Mouse (Mus musculus): ENCODE data around the gene 1110017D15Rik. TPM values are rescaled to one million over a fixed set of nuclear protein-coding genes. Genes with fewer than 3 reads are reported as not detected.
A peak's percentile ranks its signal among the peaks of the same experiment; 100 is the strongest.

The 1110017D15Rik gene
- polyA plus RNA-seq, 2 experiments, result not detected

- H3K27ac ChIP-seq, result no peak overlapping the region
- ATAC-seq (ENCODE audit: insufficient read depth) (no peak), DNase-seq (ENCODE audit: low read depth in 3 of 3, low spot score in 3 of 3) (no peak)
- TF ChIP-seq EP300 (IDR thresholded peaks at IDR 0.05; ENCODE audit: low read depth), result no peak
- no peak for TF ChIP-seq CTCF (IDR thresholded peaks at IDR 0.05; ENCODE audit: low read depth)
- H3K27me3 ChIP-seq (ENCODE audit: control insufficient read depth, insufficient read depth, low read length), result peaks cover 64% of the 10 kb centered on the region
- no peak overlapping the region for H3K4me3 ChIP-seq (ENCODE audit: insufficient read depth in 1 of 2, low read depth in 2 of 2, low read length in 2 of 2)
- no peaks in the 10 kb centered on the region for H3K9me3 ChIP-seq (ENCODE audit: control insufficient read depth, low read length)
- peaks cover 0 to 15% of the 10 kb centered on the region in 2 experiments; a peak in 2 of 4 replicates for H3K4me1 ChIP-seq (replicated peaks; ENCODE audit: control insufficient read depth in 2 of 2, insufficient read depth in 2 of 2, low read length in 1 of 2)
- H3K4me2 ChIP-seq (ENCODE audit: low read depth), result no peak overlapping the region
- H3K9ac ChIP-seq (replicated peaks), result no peak overlapping the region
- H3K36me3 ChIP-seq (replicated peaks; ENCODE audit: control insufficient read depth, insufficient read depth, low read depth), result no peaks in the 10 kb centered on the region
- 5% methylated on average over 43 of the region's 43 CpGs for WGBS (ENCODE audit: insufficient replicate concordance)
These were observed 18.2 kb downstream of the 1110017D15Rik start for GRCm38 (mm10) chr4:41498921-41499391.

GRCm38 (mm10) chr4:41497995-41498845 lies 18.9 kb downstream of the 1110017D15Rik start:
- H3K9ac ChIP-seq (replicated peaks), result no peak overlapping the region
- H3K4me3 ChIP-seq (ENCODE audit: insufficient read depth in 1 of 2, low read depth in 2 of 2, low read length in 2 of 2), result no peak overlapping the region
- no peak for DNase-seq (ENCODE audit: low read depth in 3 of 3, low spot score in 3 of 3)
- peaks cover 64% of the 10 kb centered on the region for H3K27me3 ChIP-seq (ENCODE audit: control insufficient read depth, insufficient read depth, low read length)
- no peaks in the 10 kb centered on the region for H3K36me3 ChIP-seq (replicated peaks; ENCODE audit: control insufficient read depth, insufficient read depth, low read depth)
- H3K4me2 ChIP-seq (ENCODE audit: low read depth), result peak overlapping the region; percentile 23
- H3K4me1 ChIP-seq (replicated peaks; ENCODE audit: control insufficient read depth in 2 of 2, insufficient read depth in 2 of 2, low read length in 1 of 2), result peaks cover 0 to 13% of the 10 kb centered on the region in 2 experiments; a peak in 3 of 4 replicates
- ATAC-seq (ENCODE audit: insufficient read depth), result no peak
- no peak overlapping the region for H3K27ac ChIP-seq
- 7% methylated on average over 72 of the region's 72 CpGs for WGBS (ENCODE audit: insufficient replicate concordance)
- H3K9me3 ChIP-seq (ENCODE audit: control insufficient read depth, low read length), result no peaks in the 10 kb centered on the region
- TF ChIP-seq CTCF (IDR thresholded peaks at IDR 0.05; ENCODE audit: low read depth), result no peak
- no peak for TF ChIP-seq EP300 (IDR thresholded peaks at IDR 0.05; ENCODE audit: low read depth)

- Histone ChIP-seq H3K36me3 (replicated peaks; ENCODE audit: control insufficient read depth, insufficient read depth, low read depth) (no peaks in the 10 kb centered on the region), H3K4me3 (ENCODE audit: insufficient read depth in 1 of 2, low read depth in 2 of 2, low read length in 2 of 2) (no peak overlapping the region), H3K4me2 (ENCODE audit: low read depth) (peak overlapping the region; percentile 23), H3K9me3 (ENCODE audit: control insufficient read depth, low read length) (no peaks in the 10 kb centered on the region), H3K4me1 (replicated peaks; ENCODE audit: control insufficient read depth in 2 of 2, insufficient read depth in 2 of 2, low read length in 1 of 2) (peaks cover 0 to 16% of the 10 kb centered on the region in 2 experiments; a peak in 3 of 4 replicates), H3K27ac (no peak overlapping the region), H3K9ac (replicated peaks) (no peak overlapping the region), H3K27me3 (ENCODE audit: control insufficient read depth, insufficient read depth, low read length) (peaks cover 64% of the 10 kb centered on the region)
- WGBS (ENCODE audit: insufficient replicate concordance), result 2% methylated on average over 34 of the region's 34 CpGs
- DNase-seq (ENCODE audit: low read depth in 3 of 3, low spot score in 3 of 3) (no peak), ATAC-seq (ENCODE audit: insufficient read depth) (no peak)
- TF ChIP-seq EP300 (IDR thresholded peaks at IDR 0.05; ENCODE audit: low read depth) (no peak), CTCF (IDR thresholded peaks at IDR 0.05; ENCODE audit: low read depth) (peak; percentile 53)
These were observed 19.6 kb downstream of the 1110017D15Rik start for GRCm38 (mm10) chr4:41497579-41497978.

GRCm38 (mm10) chr4:41497046-41497445 lies 20.1 kb downstream of the 1110017D15Rik start:
- Histone ChIP-seq H3K9ac (replicated peaks) (no peak overlapping the region), H3K27me3 (ENCODE audit: control insufficient read depth, insufficient read depth, low read length) (peaks cover 60% of the 10 kb centered on the region), H3K4me3 (ENCODE audit: insufficient read depth in 1 of 2, low read depth in 2 of 2, low read length in 2 of 2) (no peak overlapping the region), H3K4me1 (replicated peaks; ENCODE audit: control insufficient read depth in 2 of 2, insufficient read depth in 2 of 2, low read length in 1 of 2) (peaks cover 0 to 12% of the 10 kb centered on the region in 2 experiments; a peak in 2 of 4 replicates), H3K9me3 (ENCODE audit: control insufficient read depth, low read length) (no peaks in the 10 kb centered on the region), H3K36me3 (replicated peaks; ENCODE audit: control insufficient read depth, insufficient read depth, low read depth) (no peaks in the 10 kb centered on the region), H3K4me2 (ENCODE audit: low read depth) (no peak overlapping the region), H3K27ac (no peak overlapping the region)
- WGBS (ENCODE audit: insufficient replicate concordance), result 30% methylated on average over 5 of the region's 5 CpGs
- TF ChIP-seq EP300 (IDR thresholded peaks at IDR 0.05; ENCODE audit: low read depth) (no peak), CTCF (IDR thresholded peaks at IDR 0.05; ENCODE audit: low read depth) (no peak)
- DNase-seq (ENCODE audit: low read depth in 3 of 3, low spot score in 3 of 3), result no peak
- ATAC-seq (ENCODE audit: insufficient read depth), result no peak

- WGBS (ENCODE audit: insufficient replicate concordance), result 74% methylated on average over 11 of the region's 11 CpGs
- peaks cover 50% of the 10 kb centered on the region for H3K27me3 ChIP-seq (ENCODE audit: control insufficient read depth, insufficient read depth, low read length)
- no peak overlapping the region for H3K9ac ChIP-seq (replicated peaks)
- ATAC-seq (ENCODE audit: insufficient read depth), result no peak
- H3K27ac ChIP-seq, result no peak overlapping the region
- peaks cover 0 to 12% of the 10 kb centered on the region in 2 experiments; a peak in 2 of 4 replicates for H3K4me1 ChIP-seq (replicated peaks; ENCODE audit: control insufficient read depth in 2 of 2, insufficient read depth in 2 of 2, low read length in 1 of 2)
- no peaks in the 10 kb centered on the region for H3K9me3 ChIP-seq (ENCODE audit: control insufficient read depth, low read length)
- no peak overlapping the region for H3K4me3 ChIP-seq (ENCODE audit: insufficient read depth in 1 of 2, low read depth in 2 of 2, low read length in 2 of 2)
- DNase-seq (ENCODE audit: low read depth in 3 of 3, low spot score in 3 of 3), result no peak
- TF ChIP-seq CTCF (IDR thresholded peaks at IDR 0.05; ENCODE audit: low read depth) (no peak), EP300 (IDR thresholded peaks at IDR 0.05; ENCODE audit: low read depth) (no peak)
- no peak overlapping the region for H3K4me2 ChIP-seq (ENCODE audit: low read depth)
- H3K36me3 ChIP-seq (replicated peaks; ENCODE audit: control insufficient read depth, insufficient read depth, low read depth), result no peaks in the 10 kb centered on the region
These were observed 21.3 kb downstream of the 1110017D15Rik start for GRCm38 (mm10) chr4:41495850-41496249.

All from liver, embryonic 14.5 days (tissue).